Mouse (Mus musculus) kidney, postnatal 10 days (tissue): ENCODE data around the gene Kifc5b.
A peak's percentile ranks its signal among the peaks of the same experiment; 100 is the strongest.
"Not testable (repeated sequence)": the region's sequence is repeated elsewhere in the genome, so short reads cannot be mapped to it uniquely, and the experiment has no call there.

Source experiments
- DNase-seq: peaks from one replicate; pipeline ENCODE4 v3.0.0; 2021; ENCODE audit warnings: mixed read lengths

Gene Kifc5b

GRCm38 (mm10) chr17:26916711-26917482 lies at the start of gene Kifc5b:
Gene Kifc5b (plus strand): TSS chr17:26917091.
- DNase-seq: peak; percentile 100

GRCm38 (mm10) chr17:26868756-26869155 lies 48.1 kb upstream of the Kifc5b start:
- DNase-seq: no peak

- DNase-seq: no peak
Measured at GRCm38 (mm10) chr17:26872870-26873269, 44.0 kb upstream of the Kifc5b start.

- DNase-seq: no peak
Measured at GRCm38 (mm10) chr17:26873502-26873901, 43.4 kb upstream of the Kifc5b start.

GRCm38 (mm10) chr17:26874542-26874941 lies 42.3 kb upstream of the Kifc5b start:
- DNase-seq: no peak

DNA sequence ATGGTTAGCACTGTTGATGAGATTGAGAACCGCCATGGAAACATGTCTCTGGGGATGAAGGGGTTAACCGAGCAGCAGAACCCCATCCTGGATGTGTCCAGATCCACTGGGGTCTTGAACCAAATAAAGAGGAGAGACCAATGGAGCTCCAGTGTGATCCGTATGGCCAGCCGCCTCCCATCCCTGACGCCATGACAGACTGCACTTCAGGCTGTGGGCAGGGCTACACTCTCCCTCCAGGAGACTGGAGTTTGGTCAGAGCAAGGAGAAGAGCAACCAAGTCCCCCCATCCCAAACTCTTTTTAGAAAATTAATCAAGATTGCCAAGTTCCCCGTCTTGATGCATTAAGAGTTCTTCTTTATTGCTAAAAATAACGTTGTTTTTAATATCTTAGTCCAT lies 39.0 kb upstream of the Kifc5b start:
- DNase-seq: no peak

GRCm38 (mm10) chr17:26879235-26879634 lies 37.7 kb upstream of the Kifc5b start:
- no peak for DNase-seq

DNA sequence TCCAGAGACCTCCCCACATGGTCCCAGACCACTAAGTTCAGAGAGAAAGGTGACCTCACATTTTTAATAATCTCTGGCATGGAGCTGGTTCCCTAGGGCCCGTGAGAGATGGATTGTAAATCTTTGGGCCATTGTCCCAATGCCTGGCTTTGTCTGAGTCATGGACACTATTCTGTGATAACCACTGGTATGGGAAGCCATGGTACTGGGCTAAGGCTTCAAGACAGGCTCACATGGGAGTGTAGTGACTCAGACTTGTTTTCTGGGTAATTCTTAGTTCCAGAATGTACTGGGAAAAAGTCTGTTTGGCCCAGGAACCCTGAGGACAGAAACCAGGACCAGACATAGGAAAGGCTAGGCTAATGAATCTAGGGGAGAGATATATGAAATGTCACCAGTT lies 34.2 kb upstream of the Kifc5b start:
- DNase-seq: no peak

GRCm38 (mm10) chr17:26883585-26883984 lies 33.3 kb upstream of the Kifc5b start:
- no peak for DNase-seq

- peak; percentile 92 for DNase-seq
Measured at GRCm38 (mm10) chr17:26884995-26885926, 31.6 kb upstream of the Kifc5b start.

DNA sequence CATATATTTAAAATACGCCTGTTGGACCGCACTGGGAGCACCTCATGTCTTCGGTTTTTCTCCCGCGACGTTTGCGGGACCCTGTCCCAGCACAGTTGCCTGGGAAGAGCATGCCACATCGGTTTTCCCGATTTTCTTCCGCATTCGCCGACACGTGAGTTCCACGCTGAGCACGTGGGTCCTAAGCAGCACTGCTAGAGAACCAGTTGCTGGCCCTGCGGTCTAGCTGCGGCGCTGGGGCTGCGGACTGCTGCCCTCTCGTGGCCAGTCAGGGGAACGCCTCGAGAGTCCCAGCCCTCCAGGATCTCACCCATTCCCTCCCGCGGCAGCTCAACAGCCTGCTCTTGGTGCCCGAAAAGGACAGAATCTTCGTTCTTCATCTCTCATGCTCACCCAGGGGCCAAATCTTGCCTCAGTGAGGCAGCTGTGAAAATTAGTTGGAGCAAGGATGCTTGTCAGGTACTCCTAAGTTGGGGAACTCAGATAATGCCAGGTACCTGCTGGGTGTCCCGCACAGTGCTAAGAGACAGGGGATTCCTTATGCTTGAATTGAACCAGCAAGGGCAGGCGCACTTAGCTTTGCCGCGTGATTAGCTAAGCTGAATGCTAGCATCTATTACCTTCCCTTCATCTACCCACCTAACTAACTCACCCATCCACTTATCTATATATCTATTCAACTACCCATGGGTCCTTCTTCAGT lies 30.7 kb upstream of the Kifc5b start:
- DNase-seq: peak; percentile 91

DNA sequence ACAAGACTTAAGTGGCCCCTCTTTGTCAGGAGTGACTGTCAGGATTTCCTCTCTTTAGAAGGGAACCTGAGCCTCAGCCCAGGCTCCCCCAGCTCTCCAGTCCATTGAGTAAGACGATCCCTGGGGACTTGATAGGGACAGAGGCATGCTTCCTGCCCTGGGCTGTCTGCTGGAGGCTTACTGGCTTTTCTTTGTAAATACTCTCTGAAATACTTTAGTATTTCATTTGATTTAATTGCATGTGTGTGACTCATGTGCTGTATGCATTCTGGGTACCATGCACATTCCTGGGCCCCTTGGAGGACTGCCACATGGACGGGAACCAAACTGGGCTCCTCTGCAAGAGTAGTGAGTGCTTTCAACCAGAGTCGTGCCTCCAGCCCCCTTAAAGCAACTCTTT lies 29.0 kb upstream of the Kifc5b start:
- peak; percentile 33 for DNase-seq

DNA sequence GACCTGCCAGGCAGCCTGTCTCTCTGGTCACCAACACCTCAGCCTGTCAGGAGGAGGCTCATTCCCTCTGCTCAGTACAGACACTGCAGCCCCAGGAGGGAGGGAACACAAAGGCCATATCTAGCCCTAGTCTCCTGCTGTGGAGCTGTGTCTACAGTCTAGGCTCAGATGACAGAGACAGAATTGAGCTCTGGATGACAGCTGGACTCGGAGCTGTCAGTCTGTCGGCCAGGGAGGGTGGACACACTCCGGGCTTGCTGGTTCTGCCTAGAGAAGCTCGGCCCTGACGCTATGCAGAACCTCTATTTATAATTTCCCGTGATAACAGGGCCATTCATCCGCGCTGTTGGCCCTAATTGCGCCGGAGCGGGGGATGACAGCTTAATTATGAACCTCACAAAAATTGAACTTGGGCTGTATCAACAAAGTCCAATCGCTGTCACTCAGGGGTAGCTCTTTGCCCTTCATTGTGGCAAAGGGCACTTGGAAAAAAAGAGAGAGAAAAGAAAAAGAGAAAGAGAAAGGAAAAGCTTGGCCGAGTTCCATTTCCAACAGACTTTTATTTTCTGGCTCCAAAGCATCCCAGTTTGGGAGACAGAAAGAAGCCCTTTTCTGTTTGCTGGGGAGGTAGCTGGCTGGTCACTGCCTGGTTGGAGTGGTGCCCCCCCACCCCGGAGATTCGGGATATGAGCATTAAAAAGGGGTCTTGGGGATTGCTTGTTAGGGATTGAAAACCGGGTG lies 24.1 kb upstream of the Kifc5b start:
- peak; percentile 27 for DNase-seq

GRCm38 (mm10) chr17:26893492-26893891 lies 23.4 kb upstream of the Kifc5b start:
- no peak for DNase-seq

DNA sequence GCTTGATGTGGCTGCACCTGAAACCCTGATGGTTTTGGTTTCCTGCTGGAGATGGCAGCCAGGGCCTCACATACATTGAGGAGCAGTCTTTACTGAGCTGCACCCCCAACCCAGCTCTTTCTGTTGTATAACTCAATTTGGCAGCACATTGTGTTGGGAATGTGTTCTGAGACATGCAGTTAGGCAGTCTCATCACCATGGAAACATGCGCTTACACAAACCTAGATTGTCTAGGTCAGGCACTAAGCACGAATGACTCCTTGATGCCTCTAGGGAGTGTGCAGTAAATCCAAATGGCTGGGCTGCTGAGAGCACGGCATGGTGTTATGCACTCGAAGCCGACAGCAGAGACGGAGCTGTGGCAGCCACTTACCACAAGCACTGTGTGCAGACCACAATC lies 22.5 kb upstream of the Kifc5b start:
- no peak for DNase-seq

GRCm38 (mm10) chr17:26895578-26895977 lies 21.3 kb upstream of the Kifc5b start:
- DNase-seq: peak; percentile 82

DNA sequence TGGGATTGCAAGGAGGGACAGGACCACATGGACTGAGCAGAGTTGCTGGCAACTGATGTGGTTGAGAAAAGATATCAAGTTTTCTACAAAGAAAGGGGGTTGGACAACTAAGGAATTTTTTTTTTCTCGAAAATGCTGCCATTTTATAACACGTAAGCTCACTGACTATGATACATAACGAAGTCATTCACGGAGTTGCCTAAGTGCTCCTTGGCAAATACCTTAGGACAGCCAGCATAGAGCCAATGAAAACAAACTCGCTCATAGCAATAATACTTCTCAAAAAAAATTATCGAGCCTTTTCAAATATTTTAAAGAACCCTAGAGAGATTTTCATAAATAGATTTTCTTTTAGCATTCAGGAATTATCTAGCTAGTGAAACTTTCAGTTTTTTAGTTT lies 16.0 kb upstream of the Kifc5b start:
- DNase-seq: no peak

- DNase-seq: no peak
Measured at GRCm38 (mm10) chr17:26904320-26904719, 12.6 kb upstream of the Kifc5b start.

GRCm38 (mm10) chr17:26907506-26907905 lies 9.4 kb upstream of the Kifc5b start:
- not testable (repeated sequence) for DNase-seq

DNA sequence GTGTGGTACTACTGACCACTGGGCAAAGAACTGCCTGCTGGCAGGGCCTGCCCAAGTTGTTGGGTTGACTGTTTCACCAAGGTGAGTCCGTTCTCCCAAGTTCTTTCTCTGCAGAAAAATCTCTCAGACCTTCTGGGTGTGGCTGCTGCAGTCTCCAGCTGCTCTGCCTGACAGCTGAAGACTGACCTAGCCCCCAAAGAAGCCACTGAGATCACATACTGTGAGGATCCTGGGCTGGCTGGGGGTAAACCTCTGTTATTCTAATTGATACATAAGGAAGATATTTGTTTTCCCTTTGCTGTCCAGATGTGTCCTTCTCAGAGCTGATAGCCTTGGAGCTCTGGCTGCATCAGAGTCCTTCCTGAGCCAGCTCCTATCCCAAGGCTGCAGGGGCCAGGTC lies 1.6 kb upstream of the Kifc5b start:
- DNase-seq: no peak

GRCm38 (mm10) chr17:26917560-26917959 lies 669 bp downstream of the Kifc5b start:
- DNase-seq: not testable (repeated sequence)

GRCm38 (mm10) chr17:26918343-26918742 lies 1.5 kb downstream of the Kifc5b start:
- no peak for DNase-seq
